Mouse (Mus musculus) heart, postnatal 0 days (tissue): ENCODE measurements around the gene Gm20219. TPM values are rescaled to one million over a fixed set of nuclear protein-coding genes. Genes with fewer than 3 reads are reported as not detected.

Source experiments
- ATAC-seq: fragments of 200-750 bp; cut with Nextera tagmentation; 2 replicates; pipeline ENCODE4 v1.8.0; 2017; ENCODE audit warnings: low read depth, moderate number of reproducible peaks, moderate library complexity; ENCODE audit not compliant: insufficient read depth
- DNase-seq: peaks from one replicate; pipeline ENCODE4 v3.0.0-alpha.2; 2016; ENCODE audit warnings: low spot score
- H3K27ac ChIP-seq: fragments of 300-500 bp; sonication (generic); 2 replicates; pipeline ENCODE4 v1.5.1; 2014; ENCODE audit warnings: low read depth, mild to moderate bottlenecking
- H3K27me3 ChIP-seq: fragments of 300-500 bp; sonication (generic); 2 replicates; pipeline ENCODE4 v1.6.1; 2014; ENCODE audit warnings: low read length, mixed read lengths; ENCODE audit not compliant: control insufficient read depth, insufficient read depth
- H3K36me3 ChIP-seq: fragments of 300-500 bp; sonication (generic); replicated peaks from 2 replicates; pipeline ENCODE4 v1.6.1; 2014; ENCODE audit warnings: low read length, mixed read lengths; ENCODE audit not compliant: control insufficient read depth, insufficient read depth
- H3K4me1 ChIP-seq: fragments of 300-500 bp; sonication (generic); 2 replicates; pipeline ENCODE4 v1.6.1; 2014; ENCODE audit warnings: antibody characterized with exemption; ENCODE audit not compliant: control insufficient read depth, insufficient read depth
- H3K4me2 ChIP-seq: fragments of 300-500 bp; sonication (generic); 2 replicates; pipeline ENCODE4 v1.6.1; 2014; ENCODE audit warnings: low read depth, mild to moderate bottlenecking, low read length, moderate library complexity
- H3K4me3 ChIP-seq: fragments of 300-500 bp; sonication (generic); 2 replicates; pipeline ENCODE4 v1.5.1; 2014; ENCODE audit warnings: low read depth, low read length
- H3K9ac ChIP-seq: fragments of 300-500 bp; sonication (generic); replicated peaks from 2 replicates; pipeline ENCODE4 v1.6.1; 2014; ENCODE audit warnings: low read depth, low read length, mixed read lengths
- H3K9me3 ChIP-seq: fragments of 300-500 bp; sonication (generic); replicated peaks from 2 replicates; pipeline ENCODE4 v1.6.1; 2016; ENCODE audit warnings: low read length; ENCODE audit not compliant: control insufficient read depth
- CTCF ChIP-seq: IDR thresholded peaks from 2 replicates; pipeline ENCODE4 v1.5.1; 2016; ENCODE audit warnings: antibody characterized with exemption, control low read depth, low read depth
- EP300 ChIP-seq: IDR thresholded peaks from 2 replicates; pipeline ENCODE4 v1.6.1; 2016; ENCODE audit warnings: antibody characterized with exemption, low read depth
- WGBS: fragments of 180-500 bp; shearing (Covaris S2); extraction: QIAGEN DNeasy Blood & Tissue Kit; methylation state at CpG from one replicate; pipeline ENCODE4 v1.1.7; 2014; 5-methylcytosine and 5-hydroxymethylcytosine counted together
- polyA plus RNA-seq: library from polyadenylated mRNA; unstranded; fragments of >200 nt; fragmentation: Nextera tagmentation; extraction: Ambion mirVana; gene quantifications from 2 replicates; pipeline ENCODE4 v1.2.1, GENCODE M21; 2015
- total RNA-seq: library from RNA; depleted of rRNA; stranded (reverse); fragments of >200 nt; gene quantifications from 2 replicates; pipeline ENCODE4 v1.2.3, GENCODE M21; 2014; ENCODE audit warnings: low replicate concordance

The Gm20219 gene
- total and polyA plus RNA-seq, 2 experiments from 2014 or later = 0.08 TPM; not detected in 1

DNA sequence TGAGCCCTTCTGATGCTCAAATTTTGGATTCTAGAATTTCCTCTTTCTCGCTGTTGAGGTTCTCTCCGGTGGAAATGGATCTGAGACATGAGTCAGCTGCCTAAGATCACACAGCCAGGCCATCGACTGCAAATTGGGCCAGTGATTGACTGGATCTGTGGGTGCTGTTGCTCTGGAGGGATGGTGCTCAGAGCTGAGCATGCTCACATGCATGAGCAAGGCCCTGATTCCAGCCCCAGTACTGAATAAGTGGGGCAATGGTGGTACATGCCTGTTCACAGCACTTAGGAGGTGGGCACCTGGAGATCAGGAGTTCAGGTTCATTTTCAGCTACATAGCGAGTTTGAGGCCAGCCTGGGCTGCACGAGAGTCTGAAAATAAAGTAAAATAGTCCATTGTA is 7.6 kb downstream of the Gm20219 start:
- DNase-seq (no peak), ATAC-seq (no peak)
- no peaks in the 10 kb centered on the region for H3K4me1 ChIP-seq
- H3K36me3 ChIP-seq = no peaks in the 10 kb centered on the region
- 86% methylated on average over 5 of the region's 5 CpGs for WGBS
- no peak overlapping the region for H3K9ac ChIP-seq
- no peak overlapping the region for H3K4me2 ChIP-seq
- no peak overlapping the region for H3K4me3 ChIP-seq
- H3K27me3 ChIP-seq = no peaks in the 10 kb centered on the region
- no peak overlapping the region for H3K27ac ChIP-seq
- H3K9me3 ChIP-seq = no peaks in the 10 kb centered on the region
- TF ChIP-seq EP300 = no peak
- TF ChIP-seq CTCF = no peak

- H3K4me3 ChIP-seq = no peak overlapping the region
- H3K4me2 ChIP-seq = no peak overlapping the region
- H3K36me3 ChIP-seq = no peaks in the 10 kb centered on the region
- DNase-seq (no peak), ATAC-seq (no peak)
- no peaks in the 10 kb centered on the region for H3K9me3 ChIP-seq
- WGBS = 57% methylated on average over 1 of the region's 1 CpGs
- H3K9ac ChIP-seq = no peak overlapping the region
- no peaks in the 10 kb centered on the region for H3K27me3 ChIP-seq
- no peak overlapping the region for H3K27ac ChIP-seq
- TF ChIP-seq EP300 (no peak), CTCF (no peak)
- no peaks in the 10 kb centered on the region for H3K4me1 ChIP-seq
Observed at GRCm38 (mm10) chr17:56545945-56546344, 8.2 kb downstream of the Gm20219 start.

DNA sequence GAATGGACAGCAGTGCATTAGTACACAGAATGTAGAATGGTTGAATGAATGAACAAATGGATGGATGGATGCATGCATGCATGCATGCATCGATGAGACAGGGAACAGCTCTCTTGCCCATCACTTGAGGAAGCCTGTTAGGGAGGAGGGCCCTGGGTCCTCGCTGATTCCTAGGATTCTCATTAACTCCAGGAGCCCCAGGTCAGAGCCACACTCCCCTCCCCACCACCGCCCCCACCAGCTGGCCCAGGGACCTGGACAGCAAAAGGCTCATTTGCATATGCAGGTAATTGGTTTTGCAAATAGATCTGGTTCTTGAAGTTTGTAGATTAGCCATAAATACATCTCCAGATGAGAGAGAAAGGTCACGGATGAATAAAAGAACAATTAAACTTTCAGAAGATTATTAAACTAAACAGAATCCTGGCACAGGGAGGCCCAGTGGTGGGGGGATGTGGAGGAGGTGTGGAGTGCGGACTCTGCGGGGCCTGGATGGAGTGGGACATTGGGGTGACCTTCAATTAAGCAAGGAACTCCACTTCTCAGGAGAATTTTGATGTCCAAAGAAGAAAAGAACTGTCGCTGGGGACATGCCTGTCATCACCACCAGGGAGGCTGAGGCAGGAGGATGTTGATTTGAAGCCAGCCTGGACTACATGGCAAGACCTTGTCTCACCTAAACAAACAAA is 9.3 kb downstream of the Gm20219 start:
- no peak for ATAC-seq
- Histone ChIP-seq H3K4me3 (no peak overlapping the region), H3K27me3 (no peaks in the 10 kb centered on the region), H3K9ac (no peak overlapping the region), H3K4me1 (no peaks in the 10 kb centered on the region), H3K27ac (no peak overlapping the region), H3K4me2 (no peak overlapping the region), H3K36me3 (no peaks in the 10 kb centered on the region), H3K9me3 (no peaks in the 10 kb centered on the region)
- no peak for DNase-seq
- TF ChIP-seq CTCF (no peak), EP300 (no peak)
- 72% methylated on average over 7 of the region's 7 CpGs for WGBS

DNA sequence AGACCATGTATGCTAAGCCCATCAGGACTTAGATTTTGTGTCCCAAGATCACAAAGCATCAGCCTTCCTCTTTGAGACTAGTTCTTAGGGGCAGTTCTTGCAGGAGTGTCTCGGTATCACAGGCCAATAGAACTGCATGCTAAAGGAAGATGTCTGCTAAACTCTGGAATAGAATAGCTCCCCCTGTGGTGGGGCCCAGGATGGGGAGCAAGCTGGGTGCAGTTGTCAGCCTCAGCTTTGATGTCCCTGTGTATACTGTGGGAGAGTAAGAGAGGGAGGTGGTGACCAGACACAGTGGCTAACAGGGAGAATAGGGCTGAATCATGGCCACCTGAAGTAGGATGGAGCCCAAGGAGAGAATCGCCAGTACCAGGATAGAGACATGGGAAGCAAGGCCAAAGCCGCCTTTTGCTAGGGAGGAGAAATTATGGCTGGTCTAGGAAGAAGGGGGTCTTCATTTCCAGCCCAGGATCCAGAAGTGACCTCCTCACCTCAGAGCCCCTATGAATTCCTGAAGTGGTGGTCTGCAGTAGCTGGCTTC is 10.4 kb downstream of the Gm20219 start:
- H3K9me3 ChIP-seq = no peaks in the 10 kb centered on the region
- no peak overlapping the region for H3K4me3 ChIP-seq
- no peak for DNase-seq
- no peaks in the 10 kb centered on the region for H3K4me1 ChIP-seq
- H3K36me3 ChIP-seq = no peaks in the 10 kb centered on the region
- TF ChIP-seq EP300 (no peak), CTCF (no peak)
- no peak for ATAC-seq
- no peaks in the 10 kb centered on the region for H3K27me3 ChIP-seq
- H3K4me2 ChIP-seq = no peak overlapping the region
- no peak overlapping the region for H3K27ac ChIP-seq
- H3K9ac ChIP-seq = no peak overlapping the region
- WGBS = 79% methylated on average over 3 of the region's 3 CpGs

DNA sequence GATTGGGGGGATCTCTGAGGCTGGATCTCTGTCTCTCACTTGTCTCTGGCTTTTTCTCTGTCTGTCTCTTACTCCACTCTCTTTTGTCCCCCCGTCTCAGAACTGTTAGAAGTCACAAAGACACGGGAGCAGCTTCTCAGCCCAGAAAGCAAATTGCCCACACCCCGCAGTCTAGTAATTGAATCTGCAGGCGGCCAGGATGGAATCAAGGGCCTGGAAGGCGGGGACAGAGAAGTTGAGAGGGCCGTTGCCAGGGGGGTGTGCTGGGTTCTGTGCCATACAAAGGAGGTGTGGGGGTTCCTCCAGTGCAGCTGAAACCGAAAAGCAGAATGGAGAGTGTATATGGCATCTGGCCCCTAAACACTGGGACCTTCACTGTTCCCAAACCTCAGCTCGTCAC is 11.5 kb downstream of the Gm20219 start:
- TF ChIP-seq CTCF = no peak
- TF ChIP-seq EP300 = no peak
- H3K4me2 ChIP-seq = no peak overlapping the region
- no peaks in the 10 kb centered on the region for H3K27me3 ChIP-seq
- H3K27ac ChIP-seq = no peak overlapping the region
- no peaks in the 10 kb centered on the region for H3K4me1 ChIP-seq
- no peak overlapping the region for H3K9ac ChIP-seq
- no peaks in the 10 kb centered on the region for H3K36me3 ChIP-seq
- H3K9me3 ChIP-seq = no peaks in the 10 kb centered on the region
- DNase-seq = no peak
- ATAC-seq = no peak
- no peak overlapping the region for H3K4me3 ChIP-seq
- 48% methylated on average over 8 of the region's 8 CpGs for WGBS

GRCm38 (mm10) chr17:56540562-56540975 is 13.6 kb downstream of the Gm20219 start:
- Histone ChIP-seq H3K27me3 (no peaks in the 10 kb centered on the region), H3K27ac (no peak overlapping the region), H3K4me2 (no peak overlapping the region), H3K4me3 (no peak overlapping the region), H3K9ac (no peak overlapping the region), H3K9me3 (no peaks in the 10 kb centered on the region), H3K4me1 (no peaks in the 10 kb centered on the region), H3K36me3 (no peaks in the 10 kb centered on the region)
- TF ChIP-seq CTCF (no peak), EP300 (no peak)
- ATAC-seq (no peak), DNase-seq (no peak)
- WGBS = 38% methylated on average over 6 of the region's 6 CpGs
